Mouse (Mus musculus) E14TG2a.4 (cell line): ENCODE results near the gene Dhx9.
"Not testable (repeated sequence)": the region's sequence is repeated elsewhere in the genome, so short reads cannot be mapped to it uniquely, and the experiment has no call there.

Source experiments
- CTCF ChIP-seq: conservative IDR thresholded peaks from 2 replicates; pipeline ENCODE4 v1.5.1; 2014; ENCODE audit warnings: low read length
- NANOG ChIP-seq: IDR thresholded peaks from 2 replicates; pipeline ENCODE4 v1.6.1; 2014; ENCODE audit warnings: borderline replicate concordance, low read length, mixed read lengths

DNA sequence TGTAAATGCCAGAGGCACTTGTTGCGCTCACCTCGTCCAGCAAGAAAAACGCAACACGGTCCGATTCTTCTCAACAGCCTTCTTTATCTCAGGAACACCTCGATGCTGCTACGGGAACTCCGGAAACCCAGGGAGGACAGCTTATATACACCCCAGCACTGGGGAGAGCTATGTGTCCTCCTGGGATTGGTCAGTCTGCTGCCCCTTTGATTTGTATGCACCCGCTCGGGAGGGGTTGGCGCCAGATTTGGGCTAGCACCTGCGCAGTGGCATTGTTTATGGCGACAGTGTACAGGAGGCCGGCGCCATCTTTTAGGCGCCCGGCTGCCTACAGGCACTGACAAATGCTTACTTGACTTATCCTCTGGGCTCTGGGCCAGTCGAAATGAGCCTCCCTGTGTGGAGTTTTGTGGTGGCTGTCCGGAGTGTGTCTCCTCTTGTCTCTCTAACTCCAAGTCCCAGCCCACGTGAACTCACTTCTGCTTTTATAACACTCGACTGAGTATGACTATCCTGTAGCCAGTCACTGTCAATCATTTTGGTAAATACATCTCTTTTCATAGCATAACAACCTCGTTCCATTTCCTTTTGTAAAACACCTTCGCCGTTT lies 73.2 kb downstream of the Dhx9 start:
- TF ChIP-seq CTCF, NANOG: not testable (repeated sequence)
